Mouse (Mus musculus): Measurements from ENCODE around the gene Ugt1a9. TPM values are rescaled to one million over a fixed set of nuclear protein-coding genes. Genes with fewer than 3 reads are reported as not detected.
"Not testable (repeated sequence)": the region's sequence is repeated elsewhere in the genome, so short reads cannot be mapped to it uniquely, and the experiment has no call there.

Ugt1a9 gene
- polyA plus RNA-seq (2014; fragmentation: Nextera tagmentation; extraction: Ambion mirVana): not detected in 2 replicates

GRCm38 (mm10) chr1:88070495-88070894 lies at the start of gene Ugt1a9:
TSS of gene Ugt1a9 (plus strand) at chr1:88070800.
- ATAC-seq (ENCODE audit: insufficient number of reproducible peaks, low FRiP score, low TSS enrichment, low read depth): no peak
- WGBS: 76% methylated on average over 2 of the region's 2 CpGs
- DNase-seq (ENCODE audit: low spot score): no peak
- no peak within 1 kb of the TSS for H3K4me3 ChIP-seq (ENCODE audit: low read depth, low read length)
- H3K9me3 ChIP-seq (ENCODE audit: control insufficient read depth, low read length): no peaks in the 10 kb centered on the region
- H3K9ac ChIP-seq (ENCODE audit: low read length): no peak within 1 kb of the TSS
- no peak within 1 kb of the TSS for H3K4me2 ChIP-seq (ENCODE audit: low read depth, severe bottlenecking)
- no peaks in the 10 kb centered on the region for H3K36me3 ChIP-seq (ENCODE audit: control insufficient read depth, insufficient read depth, low read length)
- no peak within 1 kb of the TSS for H3K27ac ChIP-seq (replicated peaks; ENCODE audit: low read depth, low read length)
- no peaks in the 10 kb centered on the region for H3K4me1 ChIP-seq (ENCODE audit: control insufficient read depth, insufficient read depth, low read length)
- no peaks in the 10 kb centered on the region for H3K27me3 ChIP-seq (ENCODE audit: control insufficient read depth, insufficient read depth, low read length)

- not testable (repeated sequence) for H3K9ac ChIP-seq (ENCODE audit: low read length); ATAC-seq (ENCODE audit: insufficient number of reproducible peaks, low FRiP score, low TSS enrichment, low read depth); H3K9me3 ChIP-seq (ENCODE audit: control insufficient read depth, low read length); H3K27ac ChIP-seq (replicated peaks; ENCODE audit: low read depth, low read length); H3K4me2 ChIP-seq (ENCODE audit: low read depth, severe bottlenecking); DNase-seq (ENCODE audit: low spot score); H3K4me3 ChIP-seq (ENCODE audit: low read depth, low read length); H3K4me1 ChIP-seq (ENCODE audit: control insufficient read depth, insufficient read depth, low read length); H3K27me3 ChIP-seq (ENCODE audit: control insufficient read depth, insufficient read depth, low read length); H3K36me3 ChIP-seq (ENCODE audit: control insufficient read depth, insufficient read depth, low read length)
- 74% methylated on average over 3 of the region's 3 CpGs for WGBS
Observed at GRCm38 (mm10) chr1:88025244-88025643, 45.4 kb upstream of the Ugt1a9 start.

GRCm38 (mm10) chr1:88043044-88043443 lies 27.6 kb upstream of the Ugt1a9 start:
- H3K9ac ChIP-seq (ENCODE audit: low read length); H3K36me3 ChIP-seq (ENCODE audit: control insufficient read depth, insufficient read depth, low read length); H3K4me1 ChIP-seq (ENCODE audit: control insufficient read depth, insufficient read depth, low read length); H3K4me3 ChIP-seq (ENCODE audit: low read depth, low read length); DNase-seq (ENCODE audit: low spot score); H3K4me2 ChIP-seq (ENCODE audit: low read depth, severe bottlenecking); H3K27me3 ChIP-seq (ENCODE audit: control insufficient read depth, insufficient read depth, low read length); H3K27ac ChIP-seq (replicated peaks; ENCODE audit: low read depth, low read length); H3K9me3 ChIP-seq (ENCODE audit: control insufficient read depth, low read length); ATAC-seq (ENCODE audit: insufficient number of reproducible peaks, low FRiP score, low TSS enrichment, low read depth): not testable (repeated sequence)
- 89% methylated on average over 1 of the region's 2 CpGs for WGBS

- ATAC-seq (ENCODE audit: insufficient number of reproducible peaks, low FRiP score, low TSS enrichment, low read depth); H3K27me3 ChIP-seq (ENCODE audit: control insufficient read depth, insufficient read depth, low read length); H3K27ac ChIP-seq (replicated peaks; ENCODE audit: low read depth, low read length); H3K4me1 ChIP-seq (ENCODE audit: control insufficient read depth, insufficient read depth, low read length); H3K4me3 ChIP-seq (ENCODE audit: low read depth, low read length); DNase-seq (ENCODE audit: low spot score); H3K36me3 ChIP-seq (ENCODE audit: control insufficient read depth, insufficient read depth, low read length); H3K9ac ChIP-seq (ENCODE audit: low read length); H3K9me3 ChIP-seq (ENCODE audit: control insufficient read depth, low read length); H3K4me2 ChIP-seq (ENCODE audit: low read depth, severe bottlenecking): not testable (repeated sequence)
- 66% methylated on average over 3 of the region's 5 CpGs for WGBS
Observed at GRCm38 (mm10) chr1:88044832-88045437, 25.7 kb upstream of the Ugt1a9 start.

GRCm38 (mm10) chr1:88047408-88047807 lies 23.2 kb upstream of the Ugt1a9 start:
- H3K27ac ChIP-seq (replicated peaks; ENCODE audit: low read depth, low read length); H3K9ac ChIP-seq (ENCODE audit: low read length); H3K9me3 ChIP-seq (ENCODE audit: control insufficient read depth, low read length); H3K36me3 ChIP-seq (ENCODE audit: control insufficient read depth, insufficient read depth, low read length); ATAC-seq (ENCODE audit: insufficient number of reproducible peaks, low FRiP score, low TSS enrichment, low read depth); H3K4me1 ChIP-seq (ENCODE audit: control insufficient read depth, insufficient read depth, low read length); H3K4me2 ChIP-seq (ENCODE audit: low read depth, severe bottlenecking); H3K27me3 ChIP-seq (ENCODE audit: control insufficient read depth, insufficient read depth, low read length); H3K4me3 ChIP-seq (ENCODE audit: low read depth, low read length); DNase-seq (ENCODE audit: low spot score): not testable (repeated sequence)
- 85% methylated on average over 2 of the region's 2 CpGs for WGBS

GRCm38 (mm10) chr1:88055088-88055487 lies 15.5 kb upstream of the Ugt1a9 start, which contains the start of gene Ugt1a10:
TSS of gene Ugt1a10 (plus strand) at chr1:88055388.
- 94% methylated on average over 1 of the region's 1 CpGs for WGBS
- Histone ChIP-seq H3K27ac (replicated peaks; ENCODE audit: low read depth, low read length) (no peak within 1 kb of the TSS), H3K9me3 (ENCODE audit: control insufficient read depth, low read length) (no peaks in the 10 kb centered on the region), H3K4me1 (ENCODE audit: control insufficient read depth, insufficient read depth, low read length) (no peaks in the 10 kb centered on the region), H3K4me3 (ENCODE audit: low read depth, low read length) (no peak within 1 kb of the TSS), H3K4me2 (ENCODE audit: low read depth, severe bottlenecking) (no peak within 1 kb of the TSS), H3K27me3 (ENCODE audit: control insufficient read depth, insufficient read depth, low read length) (no peaks in the 10 kb centered on the region), H3K9ac (ENCODE audit: low read length) (no peak within 1 kb of the TSS), H3K36me3 (ENCODE audit: control insufficient read depth, insufficient read depth, low read length) (no peaks in the 10 kb centered on the region)
- ATAC-seq (ENCODE audit: insufficient number of reproducible peaks, low FRiP score, low TSS enrichment, low read depth) (no peak), DNase-seq (ENCODE audit: low spot score) (no peak)

GRCm38 (mm10) chr1:88066472-88067102 lies 4.0 kb upstream of the Ugt1a9 start:
- 94% methylated on average over 1 of the region's 2 CpGs for WGBS
- not testable (repeated sequence) for H3K9ac ChIP-seq (ENCODE audit: low read length); H3K4me3 ChIP-seq (ENCODE audit: low read depth, low read length); ATAC-seq (ENCODE audit: insufficient number of reproducible peaks, low FRiP score, low TSS enrichment, low read depth); H3K27ac ChIP-seq (replicated peaks; ENCODE audit: low read depth, low read length); H3K36me3 ChIP-seq (ENCODE audit: control insufficient read depth, insufficient read depth, low read length); H3K9me3 ChIP-seq (ENCODE audit: control insufficient read depth, low read length); DNase-seq (ENCODE audit: low spot score); H3K27me3 ChIP-seq (ENCODE audit: control insufficient read depth, insufficient read depth, low read length); H3K4me1 ChIP-seq (ENCODE audit: control insufficient read depth, insufficient read depth, low read length); H3K4me2 ChIP-seq (ENCODE audit: low read depth, severe bottlenecking)

- Histone ChIP-seq H3K36me3 (ENCODE audit: control insufficient read depth, insufficient read depth, low read length) (no peaks in the 10 kb centered on the region), H3K4me2 (ENCODE audit: low read depth, severe bottlenecking) (no peak overlapping the region), H3K27ac (replicated peaks; ENCODE audit: low read depth, low read length) (no peak overlapping the region), H3K4me1 (ENCODE audit: control insufficient read depth, insufficient read depth, low read length) (no peaks in the 10 kb centered on the region), H3K9ac (ENCODE audit: low read length) (no peak overlapping the region), H3K27me3 (ENCODE audit: control insufficient read depth, insufficient read depth, low read length) (no peaks in the 10 kb centered on the region), H3K4me3 (ENCODE audit: low read depth, low read length) (no peak overlapping the region), H3K9me3 (ENCODE audit: control insufficient read depth, low read length) (no peaks in the 10 kb centered on the region)
- no peak for DNase-seq (ENCODE audit: low spot score)
- no peak for ATAC-seq (ENCODE audit: insufficient number of reproducible peaks, low FRiP score, low TSS enrichment, low read depth)
- 83% methylated on average over 4 of the region's 4 CpGs for WGBS
Observed at GRCm38 (mm10) chr1:88070902-88071301, 302 bp downstream of the Ugt1a9 start.

Data from limb, embryonic 11.5 days (tissue).